Mouse (Mus musculus) intestine, embryonic 16.5 days (tissue): ENCODE data around the gene Pum1. TPM values are rescaled to one million over a fixed set of nuclear protein-coding genes. Genes with fewer than 3 reads are reported as not detected.

Experiments
- ATAC-seq: fragments of 200-750 bp; cut with Nextera tagmentation; 2 replicates; pipeline ENCODE4 v1.8.0; 2017; ENCODE audit warnings: moderate TSS enrichment, moderate library complexity
- H3K27ac ChIP-seq: fragments of 300-500 bp; sonication (generic); 2 replicates; pipeline ENCODE4 v1.5.1; 2014; ENCODE audit warnings: mild to moderate bottlenecking, low read length
- H3K27me3 ChIP-seq: fragments of 300-500 bp; sonication (generic); replicated peaks from 2 replicates; pipeline ENCODE4 v1.6.1; 2014; ENCODE audit warnings: low read length, control low read depth, mixed read lengths; ENCODE audit not compliant: control insufficient read depth, insufficient read depth
- H3K36me3 ChIP-seq: fragments of 300-500 bp; sonication (generic); 2 replicates; pipeline ENCODE4 v1.6.1; 2014; ENCODE audit warnings: low read length, control low read depth; ENCODE audit not compliant: control insufficient read depth, insufficient read depth
- H3K4me1 ChIP-seq: fragments of 300-500 bp; sonication (generic); 2 replicates; pipeline ENCODE4 v1.6.1; 2014; ENCODE audit warnings: low read length, control low read depth, mixed read lengths; ENCODE audit not compliant: control insufficient read depth, insufficient read depth
- H3K4me2 ChIP-seq: fragments of 300-500 bp; sonication (generic); 2 replicates; pipeline ENCODE4 v1.6.1; 2014; ENCODE audit warnings: low read depth, low read length, control low read depth
- H3K4me3 ChIP-seq: fragments of 300-500 bp; sonication (generic); 2 replicates; pipeline ENCODE4 v1.5.1; 2014; ENCODE audit warnings: mild to moderate bottlenecking, low read length
- H3K9ac ChIP-seq: fragments of 300-500 bp; sonication (generic); 2 replicates; pipeline ENCODE4 v1.6.1; 2014; ENCODE audit warnings: low read depth, low read length
- H3K9me3 ChIP-seq: fragments of 300-500 bp; sonication (generic); 2 replicates; pipeline ENCODE4 v1.6.1; 2016; ENCODE audit warnings: low read length, control low read depth; ENCODE audit not compliant: control insufficient read depth
- WGBS: fragments of 180-500 bp; shearing (Covaris S2); extraction: QIAGEN DNeasy Blood & Tissue Kit; methylation state at CpG from one replicate; pipeline ENCODE4 v1.1.7; 2014; 5-methylcytosine and 5-hydroxymethylcytosine counted together
- polyA plus RNA-seq: library from polyadenylated mRNA; unstranded; fragments of >200 nt; fragmentation: Nextera tagmentation; extraction: Ambion mirVana; gene quantifications from 2 replicates; pipeline ENCODE4 v1.2.1, GENCODE M21; 2015

The Pum1 gene
- polyA plus RNA-seq, 1 experiment from 2014 or later, result 60.8 TPM

GRCm38 (mm10) chr4:130761809-130762208 lies 98.7 kb downstream of the Pum1 start:
- no peak overlapping the region for H3K27ac ChIP-seq
- H3K9ac ChIP-seq, result no peak overlapping the region
- no peak overlapping the region for H3K4me2 ChIP-seq
- H3K36me3 ChIP-seq, result peaks cover 34% of the 10 kb centered on the region
- WGBS, result 72% methylated on average over 5 of the region's 5 CpGs
- H3K9me3 ChIP-seq, result no peaks in the 10 kb centered on the region
- no peaks in the 10 kb centered on the region for H3K27me3 ChIP-seq
- H3K4me1 ChIP-seq, result 0 out of 2 replicates have a peak, but pooled peaks cover 4% of the 10 kb centered on the region
- ATAC-seq, result peak; percentile 33; the same call in 1 of the 2 replicates
- no peak overlapping the region for H3K4me3 ChIP-seq

GRCm38 (mm10) chr4:130765399-130766160 lies 102.5 kb downstream of the Pum1 start:
- Histone ChIP-seq H3K36me3 (peaks cover 32% of the 10 kb centered on the region), H3K27me3 (no peaks in the 10 kb centered on the region), H3K9me3 (no peaks in the 10 kb centered on the region), H3K9ac (no peak overlapping the region), H3K27ac (no peak overlapping the region), H3K4me3 (no peak overlapping the region), H3K4me1 (0 out of 2 replicates have a peak, but pooled peaks cover 4% of the 10 kb centered on the region), H3K4me2 (no peak overlapping the region)
- WGBS, result 92% methylated on average over 7 of the region's 7 CpGs
- ATAC-seq, result no peak

- Histone ChIP-seq H3K4me2 (no peak overlapping the region), H3K9me3 (no peaks in the 10 kb centered on the region), H3K27ac (no peak overlapping the region), H3K4me1 (0 out of 2 replicates have a peak, but pooled peaks cover 4% of the 10 kb centered on the region), H3K4me3 (no peak overlapping the region), H3K36me3 (peaks cover 37% of the 10 kb centered on the region), H3K27me3 (no peaks in the 10 kb centered on the region), H3K9ac (no peak overlapping the region)
- WGBS, result 92% methylated on average over 1 of the region's 2 CpGs
- no peak for ATAC-seq
Observed at GRCm38 (mm10) chr4:130766387-130766786, 103.3 kb downstream of the Pum1 start.

GRCm38 (mm10) chr4:130766926-130767325 lies 103.8 kb downstream of the Pum1 start:
- WGBS, result 89% methylated on average over 4 of the region's 4 CpGs
- Histone ChIP-seq H3K4me2 (no peak overlapping the region), H3K27ac (no peak overlapping the region), H3K36me3 (peaks cover 39% of the 10 kb centered on the region), H3K4me1 (no peaks in the 10 kb centered on the region), H3K27me3 (no peaks in the 10 kb centered on the region), H3K9ac (no peak overlapping the region), H3K4me3 (no peak overlapping the region), H3K9me3 (no peaks in the 10 kb centered on the region)
- ATAC-seq, result no peak

GRCm38 (mm10) chr4:130773899-130774298 lies 110.8 kb downstream of the Pum1 start:
- Histone ChIP-seq H3K27ac (no peak overlapping the region), H3K4me3 (no peak overlapping the region), H3K9me3 (no peaks in the 10 kb centered on the region), H3K36me3 (peaks cover 29% of the 10 kb centered on the region), H3K27me3 (no peaks in the 10 kb centered on the region), H3K4me1 (peaks cover 8% of the 10 kb centered on the region), H3K9ac (no peak overlapping the region), H3K4me2 (no peak overlapping the region)
- 83% methylated on average over 4 of the region's 4 CpGs for WGBS
- no peak for ATAC-seq

- Histone ChIP-seq H3K4me3 (no peak overlapping the region), H3K36me3 (peaks cover 33% of the 10 kb centered on the region), H3K27me3 (no peaks in the 10 kb centered on the region), H3K4me2 (no peak overlapping the region), H3K27ac (no peak overlapping the region), H3K9ac (no peak overlapping the region), H3K9me3 (no peaks in the 10 kb centered on the region), H3K4me1 (peaks cover 8% of the 10 kb centered on the region)
- ATAC-seq, result no peak
- 93% methylated on average over 4 of the region's 4 CpGs for WGBS
Observed at GRCm38 (mm10) chr4:130774822-130775221, 111.7 kb downstream of the Pum1 start.

- H3K27ac ChIP-seq, result peak overlapping the region; percentile 33
- H3K9ac ChIP-seq, result no peak overlapping the region
- 0 out of 2 replicates have a peak, but pooled peaks have one; percentile 10 for ATAC-seq
- H3K9me3 ChIP-seq, result no peaks in the 10 kb centered on the region
- 54% methylated on average over 10 of the region's 10 CpGs for WGBS
- peaks cover 20% of the 10 kb centered on the region for H3K36me3 ChIP-seq
- peaks cover 8% of the 10 kb centered on the region for H3K4me1 ChIP-seq
- H3K27me3 ChIP-seq, result no peaks in the 10 kb centered on the region
- no peak overlapping the region for H3K4me3 ChIP-seq
- H3K4me2 ChIP-seq, result no peak overlapping the region
Observed at GRCm38 (mm10) chr4:130777647-130778046, 114.5 kb downstream of the Pum1 start.

GRCm38 (mm10) chr4:130779037-130779436 lies 115.9 kb downstream of the Pum1 start:
- Histone ChIP-seq H3K27me3 (no peaks in the 10 kb centered on the region), H3K4me3 (no peak overlapping the region), H3K4me2 (no peak overlapping the region), H3K27ac (no peak overlapping the region), H3K4me1 (peaks cover 8% of the 10 kb centered on the region), H3K36me3 (peaks cover 14% of the 10 kb centered on the region), H3K9me3 (no peaks in the 10 kb centered on the region), H3K9ac (no peak overlapping the region)
- 72% methylated on average over 3 of the region's 3 CpGs for WGBS
- no peak for ATAC-seq

- Histone ChIP-seq H3K27me3 (no peaks in the 10 kb centered on the region), H3K9ac (no peak overlapping the region), H3K9me3 (no peaks in the 10 kb centered on the region), H3K36me3 (0 out of 2 replicates have a peak, but pooled peaks cover 4% of the 10 kb centered on the region), H3K4me2 (no peak overlapping the region), H3K4me1 (peaks cover 6% of the 10 kb centered on the region; the same call in 1 of the 2 replicates), H3K27ac (no peak overlapping the region), H3K4me3 (no peak overlapping the region)
- ATAC-seq, result no peak
- 87% methylated on average over 2 of the region's 2 CpGs for WGBS
Observed at GRCm38 (mm10) chr4:130782492-130782891, 119.4 kb downstream of the Pum1 start.
